Mouse (Mus musculus) thymus, postnatal 10 days (tissue): ENCODE data around the gene Kif13a.

Experiments
- DNase-seq, 2 experiments: peaks; one replicate each; pipeline ENCODE4 v3.0.0; 2021; ENCODE audit warnings: low spot score in 2 of 2

The Kif13a gene

GRCm38 (mm10) chr13:46929719-46930658, at the start of gene Kif13a:
Kif13a (minus strand) TSS chr13:46929867.
- peak; percentile 36 to 47 for DNase-seq

- DNase-seq, result no peak
Measured at GRCm38 (mm10) chr13:46976532-46976931, 46.9 kb upstream of the Kif13a start.

GRCm38 (mm10) chr13:46975930-46976329, 46.3 kb upstream of the Kif13a start:
- no peak for DNase-seq

GRCm38 (mm10) chr13:46975031-46975551, 45.4 kb upstream of the Kif13a start:
- DNase-seq, result no peak

- DNase-seq, result no peak
Measured at GRCm38 (mm10) chr13:46970286-46970945, 40.7 kb upstream of the Kif13a start.

GRCm38 (mm10) chr13:46968626-46969025, 39.0 kb upstream of the Kif13a start:
- no peak for DNase-seq

- DNase-seq, result no peak
Measured at GRCm38 (mm10) chr13:46967308-46967707, 37.6 kb upstream of the Kif13a start.

GRCm38 (mm10) chr13:46960878-46961474, 31.3 kb upstream of the Kif13a start:
- no peak for DNase-seq

- DNase-seq, result no peak
Measured at GRCm38 (mm10) chr13:46959139-46959538, 29.5 kb upstream of the Kif13a start.

- no peak for DNase-seq
Measured at GRCm38 (mm10) chr13:46951212-46951611, 21.5 kb upstream of the Kif13a start.

GRCm38 (mm10) chr13:46949741-46950140, 20.1 kb upstream of the Kif13a start:
- no peak for DNase-seq

GRCm38 (mm10) chr13:46948027-46948426, 18.4 kb upstream of the Kif13a start:
- DNase-seq, result no peak

GRCm38 (mm10) chr13:46946041-46946440, 16.4 kb upstream of the Kif13a start:
- DNase-seq, result no peak

- DNase-seq, result no peak
Measured at GRCm38 (mm10) chr13:46945256-46945655, 15.6 kb upstream of the Kif13a start.

GRCm38 (mm10) chr13:46943294-46943693, 13.6 kb upstream of the Kif13a start:
- DNase-seq, result no peak

- DNase-seq, result no peak
Measured at GRCm38 (mm10) chr13:46934116-46934515, 4.4 kb upstream of the Kif13a start.

- no peak for DNase-seq
Measured at GRCm38 (mm10) chr13:46932846-46933245, 3.2 kb upstream of the Kif13a start.

GRCm38 (mm10) chr13:46932049-46932448, 2.4 kb upstream of the Kif13a start:
- DNase-seq, result no peak

- peak; percentile 26 to 27 for DNase-seq
Measured at GRCm38 (mm10) chr13:46930659-46931046, 986 bp upstream of the Kif13a start.

- DNase-seq, result peak; percentile 7 to 14
Measured at GRCm38 (mm10) chr13:46928961-46929691, 541 bp downstream of the Kif13a start.

- no peak for DNase-seq
Measured at GRCm38 (mm10) chr13:46928404-46928803, 1.3 kb downstream of the Kif13a start.

GRCm38 (mm10) chr13:46925671-46926070, 4.0 kb downstream of the Kif13a start:
- DNase-seq, result no peak
